Mouse (Mus musculus): Measurements from ENCODE around the gene Mrrf. TPM values are rescaled to one million over a fixed set of nuclear protein-coding genes. Genes with fewer than 3 reads are reported as not detected.
A peak's percentile ranks its signal among the peaks of the same experiment; 100 is the strongest.
"Not testable (repeated sequence)": the region's sequence is repeated elsewhere in the genome, so short reads cannot be mapped to it uniquely, and the experiment has no call there.

Gene Mrrf
- total and polyA plus RNA-seq, 2 experiments from 2014 or later: 14.0 to 21.9 TPM

DNA sequence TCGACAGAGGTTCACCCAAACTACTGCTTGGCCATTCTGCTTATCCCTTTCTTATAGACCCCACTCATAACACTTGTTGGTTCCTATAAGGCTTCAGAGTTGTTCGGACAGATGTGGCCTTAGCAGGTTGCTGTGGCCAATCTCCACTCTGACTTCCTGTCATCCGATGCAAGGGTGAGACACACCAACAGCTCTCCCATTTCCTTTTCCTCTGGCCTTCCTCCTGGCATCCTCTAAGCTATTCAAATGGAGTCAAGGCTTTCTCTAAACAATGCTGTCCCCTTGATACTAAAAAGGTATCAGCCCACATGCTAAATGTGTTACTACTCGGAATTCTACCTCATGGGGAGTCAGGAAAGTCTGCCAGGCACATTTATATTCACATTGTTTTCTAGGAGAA is 8.2 kb upstream of the Mrrf start:
- H3K9ac ChIP-seq: no peak overlapping the region
- H3K4me2 ChIP-seq (ENCODE audit: low read depth): no peak overlapping the region
- H3K4me3 ChIP-seq (ENCODE audit: low read depth, low read length): no peak overlapping the region
- TF ChIP-seq CTCF (IDR thresholded peaks at IDR 0.05; ENCODE audit: low read depth): no peak
- ATAC-seq (no peak), DNase-seq (no peak)
- H3K27ac ChIP-seq (ENCODE audit: low read depth, low read length): no peak overlapping the region
- H3K36me3 ChIP-seq (ENCODE audit: insufficient read depth): peaks cover 51% of the 10 kb centered on the region
- H3K4me1 ChIP-seq (ENCODE audit: insufficient read depth): no peaks in the 10 kb centered on the region
- no peaks in the 10 kb centered on the region for H3K27me3 ChIP-seq (ENCODE audit: insufficient read depth, low read length)
- no peaks in the 10 kb centered on the region for H3K9me3 ChIP-seq (ENCODE audit: low read length)
- WGBS: 78% methylated on average over 4 of the region's 4 CpGs

DNA sequence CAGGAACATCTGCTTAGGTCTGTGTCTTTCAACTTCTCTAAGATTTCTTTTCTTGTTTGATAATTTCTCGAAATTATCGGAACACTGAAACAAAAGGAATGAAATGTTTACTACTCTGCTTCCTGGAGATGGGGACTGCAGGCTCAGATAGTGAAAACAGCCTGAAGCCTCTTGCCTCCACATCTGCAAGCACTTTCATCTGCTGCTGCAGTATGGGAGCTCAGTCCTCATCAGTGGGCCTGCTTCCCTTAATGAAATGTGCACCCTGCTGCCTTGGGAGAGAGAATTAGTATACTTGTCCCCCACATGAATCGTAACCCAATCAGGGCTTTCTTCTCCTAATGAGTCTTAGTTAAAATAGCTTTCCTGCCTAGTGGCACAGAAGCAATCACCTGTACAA is 7.1 kb upstream of the Mrrf start:
- peaks cover 53% of the 10 kb centered on the region for H3K36me3 ChIP-seq (ENCODE audit: insufficient read depth)

DNA sequence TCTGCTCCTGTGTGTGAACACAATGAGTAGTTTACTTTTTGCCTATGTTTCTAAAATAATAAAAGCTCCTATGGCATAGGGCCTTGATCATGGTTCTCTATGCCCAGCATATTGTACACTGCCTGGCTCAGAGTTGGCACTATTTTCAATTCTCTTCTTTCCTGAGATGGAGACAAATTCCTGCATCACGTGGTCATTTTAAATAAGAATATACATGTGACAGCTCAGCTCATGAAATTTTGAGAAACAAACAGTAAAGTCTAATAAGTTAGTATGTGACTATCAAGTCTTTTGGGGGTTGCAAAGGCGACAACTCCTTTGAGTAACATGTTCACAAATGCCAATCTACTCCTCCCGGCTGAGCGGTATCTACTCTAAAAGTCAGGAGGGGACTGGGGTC is 302 bp upstream of the Mrrf start:
- peaks cover 6% of the 10 kb centered on the region for H3K4me1 ChIP-seq (ENCODE audit: insufficient read depth)
- DNase-seq (no peak), ATAC-seq (no peak)
- peak overlapping the region; percentile 83 for H3K27ac ChIP-seq (ENCODE audit: low read depth, low read length)
- no peaks in the 10 kb centered on the region for H3K27me3 ChIP-seq (ENCODE audit: insufficient read depth, low read length)
- TF ChIP-seq CTCF (IDR thresholded peaks at IDR 0.05; ENCODE audit: low read depth): no peak
- H3K9me3 ChIP-seq (ENCODE audit: low read length): no peaks in the 10 kb centered on the region
- peak overlapping the region; percentile 90 for H3K9ac ChIP-seq
- H3K4me3 ChIP-seq (ENCODE audit: low read depth, low read length): peak overlapping the region; percentile 88
- peaks cover 28% of the 10 kb centered on the region for H3K36me3 ChIP-seq (ENCODE audit: insufficient read depth)
- peak overlapping the region; percentile 61 for H3K4me2 ChIP-seq (ENCODE audit: low read depth)
- 2% methylated on average over 4 of the region's 4 CpGs for WGBS

More for the DNA sequence above, 7.1 kb upstream of the Mrrf start:
- Histone ChIP-seq H3K27ac (ENCODE audit: low read depth, low read length) (no peak overlapping the region), H3K27me3 (ENCODE audit: insufficient read depth, low read length) (no peaks in the 10 kb centered on the region), H3K9ac (no peak overlapping the region), H3K4me2 (ENCODE audit: low read depth) (no peak overlapping the region), H3K4me1 (ENCODE audit: insufficient read depth) (no peaks in the 10 kb centered on the region), H3K9me3 (ENCODE audit: low read length) (no peaks in the 10 kb centered on the region), H3K4me3 (ENCODE audit: low read depth, low read length) (no peak overlapping the region)
- 77% methylated on average over 3 of the region's 3 CpGs for WGBS
- DNase-seq (no peak), ATAC-seq (no peak)
- TF ChIP-seq CTCF (IDR thresholded peaks at IDR 0.05; ENCODE audit: low read depth): no peak

DNA sequence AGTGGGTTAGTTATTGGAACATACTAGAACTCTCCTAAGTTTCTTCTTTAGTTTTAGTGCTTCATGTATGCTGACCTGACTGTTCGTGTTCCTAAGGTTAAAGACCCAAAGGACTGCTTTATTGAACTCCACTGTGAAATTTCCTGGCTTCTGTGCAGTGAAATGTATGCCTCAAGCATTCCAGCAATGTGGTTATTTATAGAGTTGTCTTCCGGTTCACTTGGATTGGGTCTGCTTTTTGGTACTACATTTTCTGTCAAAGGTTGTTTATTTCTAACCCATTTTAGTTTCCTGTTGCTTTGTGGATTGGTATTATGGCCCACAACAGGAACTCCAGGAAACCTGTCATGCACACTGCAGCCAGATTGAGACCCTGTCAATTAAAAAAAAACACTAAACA is 2.9 kb downstream of the Mrrf start:
- no peaks in the 10 kb centered on the region for H3K9me3 ChIP-seq (ENCODE audit: low read length)
- H3K4me3 ChIP-seq (ENCODE audit: low read depth, low read length): no peak overlapping the region
- H3K9ac ChIP-seq: no peak overlapping the region
- peaks cover 7% of the 10 kb centered on the region; the same call in 1 of the 2 replicates for H3K36me3 ChIP-seq (ENCODE audit: insufficient read depth)
- peaks cover 6% of the 10 kb centered on the region for H3K4me1 ChIP-seq (ENCODE audit: insufficient read depth)
- TF ChIP-seq CTCF (IDR thresholded peaks at IDR 0.05; ENCODE audit: low read depth): no peak
- H3K27me3 ChIP-seq (ENCODE audit: insufficient read depth, low read length): no peaks in the 10 kb centered on the region
- H3K27ac ChIP-seq (ENCODE audit: low read depth, low read length): no peak overlapping the region
- DNase-seq: no peak
- ATAC-seq: no peak
- H3K4me2 ChIP-seq (ENCODE audit: low read depth): no peak overlapping the region
- WGBS: 77% methylated on average over 2 of the region's 2 CpGs

DNA sequence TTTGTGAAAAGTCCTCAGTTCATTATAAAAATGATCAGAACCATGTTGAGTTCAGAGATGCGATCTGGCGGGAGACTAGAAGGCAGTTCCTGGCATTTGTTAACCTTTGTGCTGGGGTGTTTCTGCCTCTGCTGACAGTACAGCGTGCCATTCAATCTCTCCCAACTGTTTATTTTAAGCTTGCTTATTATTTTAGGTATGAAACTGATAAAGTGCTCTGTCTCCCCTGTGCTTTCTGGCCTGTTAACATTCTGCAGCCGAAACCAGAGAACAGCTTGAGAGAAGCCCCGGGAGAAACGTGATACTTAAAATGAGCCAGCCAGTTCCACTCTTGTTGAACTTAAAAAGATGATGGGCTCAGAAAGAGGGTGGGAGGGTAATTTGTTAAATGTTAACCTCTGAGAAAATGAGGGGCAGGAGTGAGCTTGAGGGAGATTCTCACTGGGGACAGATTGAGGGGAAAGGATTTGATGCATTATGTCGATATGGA is 12.7 kb downstream of the Mrrf start:
- Histone ChIP-seq H3K4me2 (ENCODE audit: low read depth) (no peak overlapping the region), H3K9ac (no peak overlapping the region), H3K27ac (ENCODE audit: low read depth, low read length) (no peak overlapping the region), H3K36me3 (ENCODE audit: insufficient read depth) (peaks cover 11% of the 10 kb centered on the region; the same call in 1 of the 2 replicates), H3K4me1 (ENCODE audit: insufficient read depth) (no peaks in the 10 kb centered on the region), H3K27me3 (ENCODE audit: insufficient read depth, low read length) (no peaks in the 10 kb centered on the region), H3K9me3 (ENCODE audit: low read length) (no peaks in the 10 kb centered on the region), H3K4me3 (ENCODE audit: low read depth, low read length) (no peak overlapping the region)
- ATAC-seq (no peak), DNase-seq (no peak)
- 91% methylated on average over 7 of the region's 7 CpGs for WGBS
- no peak for TF ChIP-seq CTCF (IDR thresholded peaks at IDR 0.05; ENCODE audit: low read depth)

DNA sequence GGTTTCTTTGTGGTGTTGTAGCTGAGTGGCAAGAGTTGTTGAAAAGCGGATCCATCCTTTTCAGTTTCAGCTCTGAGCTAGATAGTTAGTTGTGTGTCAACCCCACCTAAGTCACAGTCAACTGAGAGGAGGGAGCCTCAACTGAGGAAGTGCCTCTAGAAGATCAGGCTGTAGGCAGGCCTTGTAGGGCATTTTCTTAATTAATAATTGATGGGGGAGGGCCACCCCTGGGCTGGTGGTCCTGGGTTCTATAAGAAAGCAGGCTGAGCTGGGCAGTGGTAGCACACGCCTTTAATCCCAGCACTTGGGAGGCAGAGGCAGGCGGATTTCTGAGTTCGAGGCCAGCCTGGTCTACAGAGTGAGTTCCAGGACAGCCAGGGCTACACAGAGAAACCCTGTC is 16.2 kb downstream of the Mrrf start:
- not testable (repeated sequence) for H3K4me3 ChIP-seq (ENCODE audit: low read depth, low read length); H3K9ac ChIP-seq; DNase-seq; H3K4me1 ChIP-seq (ENCODE audit: insufficient read depth); H3K9me3 ChIP-seq (ENCODE audit: low read length); H3K4me2 ChIP-seq (ENCODE audit: low read depth); H3K27me3 ChIP-seq (ENCODE audit: insufficient read depth, low read length); H3K27ac ChIP-seq (ENCODE audit: low read depth, low read length); ATAC-seq
- H3K36me3 ChIP-seq (ENCODE audit: insufficient read depth): peaks cover 13% of the 10 kb centered on the region
- WGBS: 98% methylated on average over 4 of the region's 4 CpGs

DNA sequence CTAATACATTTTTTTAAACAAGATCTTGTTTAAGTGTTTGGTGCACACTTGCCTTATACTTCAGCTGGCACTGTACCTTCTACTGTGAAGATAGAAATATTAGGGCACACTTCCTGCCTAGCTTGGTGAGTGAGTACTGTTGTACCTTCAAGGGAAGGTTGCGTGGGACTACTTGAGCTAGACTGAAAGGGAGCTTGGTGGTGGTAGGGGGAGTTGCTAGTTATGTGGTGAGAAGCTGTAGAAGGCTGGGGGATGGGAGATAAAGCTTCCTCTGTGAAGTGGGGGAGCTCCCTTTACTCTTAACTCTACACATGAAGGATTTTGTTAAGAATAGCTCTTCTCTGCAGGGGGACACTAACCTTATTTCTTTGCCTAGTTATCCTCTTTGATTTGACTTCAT is 21.3 kb downstream of the Mrrf start:
- Histone ChIP-seq H3K4me3 (ENCODE audit: low read depth, low read length) (no peak overlapping the region), H3K36me3 (ENCODE audit: insufficient read depth) (peaks cover 14% of the 10 kb centered on the region), H3K27me3 (ENCODE audit: insufficient read depth, low read length) (no peaks in the 10 kb centered on the region), H3K27ac (ENCODE audit: low read depth, low read length) (no peak overlapping the region), H3K9me3 (ENCODE audit: low read length) (no peaks in the 10 kb centered on the region), H3K4me2 (ENCODE audit: low read depth) (no peak overlapping the region), H3K4me1 (ENCODE audit: insufficient read depth) (no peaks in the 10 kb centered on the region), H3K9ac (no peak overlapping the region)
- TF ChIP-seq CTCF (IDR thresholded peaks at IDR 0.05; ENCODE audit: low read depth): no peak
- ATAC-seq (no peak), DNase-seq (no peak)
- 91% methylated on average over 1 of the region's 1 CpGs for WGBS

DNA sequence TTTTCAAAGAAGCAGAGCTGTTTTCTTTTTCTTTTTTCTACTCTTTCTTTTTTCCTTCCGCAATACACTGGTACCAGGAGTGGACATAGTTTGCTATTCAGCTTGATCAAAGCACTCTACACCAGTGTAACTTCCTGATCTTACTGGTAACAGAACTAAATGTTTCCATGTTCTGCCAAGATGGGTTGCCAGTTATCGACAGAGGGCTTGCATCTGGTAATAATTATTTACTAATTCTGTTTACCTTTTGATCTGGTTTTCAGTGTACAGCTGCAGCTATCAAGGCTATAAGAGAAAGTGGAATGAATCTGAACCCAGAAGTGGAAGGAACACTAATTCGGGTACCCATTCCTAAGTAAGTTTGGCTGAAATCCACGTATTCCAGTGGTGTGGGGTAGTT is 23.1 kb downstream of the Mrrf start:
- H3K4me2 ChIP-seq (ENCODE audit: low read depth): no peak overlapping the region
- WGBS: 88% methylated on average over 4 of the region's 4 CpGs
- ATAC-seq (no peak), DNase-seq (no peak)
- H3K4me1 ChIP-seq (ENCODE audit: insufficient read depth): no peaks in the 10 kb centered on the region
- H3K9me3 ChIP-seq (ENCODE audit: low read length): no peaks in the 10 kb centered on the region
- H3K27me3 ChIP-seq (ENCODE audit: insufficient read depth, low read length): no peaks in the 10 kb centered on the region
- H3K36me3 ChIP-seq (ENCODE audit: insufficient read depth): peaks cover 10% of the 10 kb centered on the region
- no peak for TF ChIP-seq CTCF (IDR thresholded peaks at IDR 0.05; ENCODE audit: low read depth)
- H3K9ac ChIP-seq: no peak overlapping the region
- H3K4me3 ChIP-seq (ENCODE audit: low read depth, low read length): no peak overlapping the region
- no peak overlapping the region for H3K27ac ChIP-seq (ENCODE audit: low read depth, low read length)

All from forebrain, postnatal 0 days (tissue).